Mouse (Mus musculus): ENCODE measurements around the gene Larp1.

Gene Larp1

GRCm38 (mm10) chr11:58013100-58013499, 4.2 kb downstream of the Larp1 start:
- no peak for TF ChIP-seq GATA4 (IDR thresholded peaks at IDR 0.05; ENCODE audit: insufficient replicate concordance, low read length)

GRCm38 (mm10) chr11:58014604-58015003, 5.7 kb downstream of the Larp1 start:
- no peak for TF ChIP-seq GATA4 (IDR thresholded peaks at IDR 0.05; ENCODE audit: insufficient replicate concordance, low read length)

GRCm38 (mm10) chr11:58015339-58015738, 6.5 kb downstream of the Larp1 start:
- no peak for TF ChIP-seq GATA4 (IDR thresholded peaks at IDR 0.05; ENCODE audit: insufficient replicate concordance, low read length)

GRCm38 (mm10) chr11:58016371-58016770, 7.5 kb downstream of the Larp1 start:
- no peak for TF ChIP-seq GATA4 (IDR thresholded peaks at IDR 0.05; ENCODE audit: insufficient replicate concordance, low read length)

- TF ChIP-seq GATA4 (IDR thresholded peaks at IDR 0.05; ENCODE audit: insufficient replicate concordance, low read length): no peak
Measured at GRCm38 (mm10) chr11:58017422-58017821, 8.6 kb downstream of the Larp1 start.

GRCm38 (mm10) chr11:58018287-58018686, 9.4 kb downstream of the Larp1 start:
- no peak for TF ChIP-seq GATA4 (IDR thresholded peaks at IDR 0.05; ENCODE audit: insufficient replicate concordance, low read length)

- no peak for TF ChIP-seq GATA4 (IDR thresholded peaks at IDR 0.05; ENCODE audit: insufficient replicate concordance, low read length)
Measured at GRCm38 (mm10) chr11:58018701-58019100, 9.8 kb downstream of the Larp1 start.

- TF ChIP-seq GATA4 (IDR thresholded peaks at IDR 0.05; ENCODE audit: insufficient replicate concordance, low read length): no peak
Measured at GRCm38 (mm10) chr11:58021095-58021494, 12.2 kb downstream of the Larp1 start.

GRCm38 (mm10) chr11:58021618-58022017, 12.8 kb downstream of the Larp1 start:
- TF ChIP-seq GATA4 (IDR thresholded peaks at IDR 0.05; ENCODE audit: insufficient replicate concordance, low read length): no peak

GRCm38 (mm10) chr11:58024271-58024670, 15.4 kb downstream of the Larp1 start:
- TF ChIP-seq GATA4 (IDR thresholded peaks at IDR 0.05; ENCODE audit: insufficient replicate concordance, low read length): no peak

- no peak for TF ChIP-seq GATA4 (IDR thresholded peaks at IDR 0.05; ENCODE audit: insufficient replicate concordance, low read length)
Measured at GRCm38 (mm10) chr11:58024671-58025070, 15.8 kb downstream of the Larp1 start.

- no peak for TF ChIP-seq GATA4 (IDR thresholded peaks at IDR 0.05; ENCODE audit: insufficient replicate concordance, low read length)
Measured at GRCm38 (mm10) chr11:58025881-58026280, 17.0 kb downstream of the Larp1 start.

- TF ChIP-seq GATA4 (IDR thresholded peaks at IDR 0.05; ENCODE audit: insufficient replicate concordance, low read length): no peak
Measured at GRCm38 (mm10) chr11:58026337-58026736, 17.5 kb downstream of the Larp1 start.

- no peak for TF ChIP-seq GATA4 (IDR thresholded peaks at IDR 0.05; ENCODE audit: insufficient replicate concordance, low read length)
Measured at GRCm38 (mm10) chr11:58026860-58027259, 18.0 kb downstream of the Larp1 start.

GRCm38 (mm10) chr11:58028981-58029380, 20.1 kb downstream of the Larp1 start:
- TF ChIP-seq GATA4 (IDR thresholded peaks at IDR 0.05; ENCODE audit: insufficient replicate concordance, low read length): no peak

GRCm38 (mm10) chr11:58029869-58030268, 21.0 kb downstream of the Larp1 start:
- TF ChIP-seq GATA4 (IDR thresholded peaks at IDR 0.05; ENCODE audit: insufficient replicate concordance, low read length): no peak

- TF ChIP-seq GATA4 (IDR thresholded peaks at IDR 0.05; ENCODE audit: insufficient replicate concordance, low read length): no peak
Measured at GRCm38 (mm10) chr11:58031176-58031575, 22.3 kb downstream of the Larp1 start.

GRCm38 (mm10) chr11:58033635-58034034, 24.8 kb downstream of the Larp1 start:
- TF ChIP-seq GATA4 (IDR thresholded peaks at IDR 0.05; ENCODE audit: insufficient replicate concordance, low read length): no peak

Measured in liver, adult (tissue).